Mouse (Mus musculus): ENCODE results near the gene Akap13. TPM values are rescaled to one million over a fixed set of nuclear protein-coding genes. Genes with fewer than 3 reads are reported as not detected.
A peak's percentile ranks its signal among the peaks of the same experiment; 100 is the strongest.

Akap13 gene
- total RNA-seq, 2 experiments from 2014 or later: 53.2 to 75.9 TPM

- TF ChIP-seq CTCF (IDR thresholded peaks at IDR 0.05): no peak
- intact Hi-C loops (cut with DNase I): no loop called here
- Histone ChIP-seq H3K27ac (peak overlapping the region; percentile 85), H3K4me3 (peak overlapping the region; percentile 72)
- peak; percentile 75 for DNase-seq
Observed at GRCm38 (mm10) chr7:75642178-75642777, 186.9 kb downstream of the Akap13 start.

DNA sequence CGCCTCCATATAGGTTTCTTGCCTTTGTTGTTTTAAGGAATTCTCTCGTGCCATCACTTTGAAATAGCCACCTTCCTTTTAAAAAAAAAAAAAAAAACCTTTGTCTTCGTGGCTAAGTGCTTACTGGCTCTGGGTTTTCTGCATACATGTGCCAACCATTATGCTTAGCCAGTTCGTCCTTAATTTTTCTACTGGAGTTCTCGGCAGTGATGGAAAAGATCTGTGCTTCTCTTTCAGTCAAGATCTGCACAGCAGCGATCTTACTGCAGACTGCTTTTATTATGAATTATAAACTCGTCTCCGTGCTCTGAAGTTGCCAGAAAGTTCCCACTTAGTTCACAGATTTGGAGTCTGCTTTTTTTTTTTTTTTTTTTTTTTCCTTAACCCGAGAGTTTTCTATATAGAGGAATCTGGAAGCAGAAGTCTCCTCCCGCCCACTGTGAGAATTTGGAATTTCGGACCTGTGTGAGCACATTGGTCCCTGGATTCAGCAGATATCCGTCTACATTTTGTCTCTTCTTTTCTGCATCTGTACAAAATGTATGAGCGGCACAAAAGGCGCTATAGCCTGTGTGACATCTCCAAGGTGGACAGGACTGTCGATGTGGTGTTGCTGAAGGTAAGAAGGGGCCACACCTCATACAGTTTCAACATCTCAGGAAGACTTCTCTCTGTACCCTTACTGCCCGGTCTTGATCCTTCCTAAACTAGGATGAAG is 187.7 kb downstream of the Akap13 start:
- DNase-seq: no peak
- H3K4me3 ChIP-seq: peak overlapping the region; percentile 72
- no peak for TF ChIP-seq CTCF (IDR thresholded peaks at IDR 0.05)
- peak overlapping the region; percentile 85 for H3K27ac ChIP-seq
- intact Hi-C loops (cut with DNase I): no loop called here

- H3K4me3 ChIP-seq: peak overlapping the region; percentile 72
- no peak for DNase-seq
- TF ChIP-seq CTCF (IDR thresholded peaks at IDR 0.05): no peak
- H3K27ac ChIP-seq: peak overlapping the region; percentile 85
- intact Hi-C loops (cut with DNase I): no loop called here
Observed at GRCm38 (mm10) chr7:75643986-75644385, 188.7 kb downstream of the Akap13 start.

DNA sequence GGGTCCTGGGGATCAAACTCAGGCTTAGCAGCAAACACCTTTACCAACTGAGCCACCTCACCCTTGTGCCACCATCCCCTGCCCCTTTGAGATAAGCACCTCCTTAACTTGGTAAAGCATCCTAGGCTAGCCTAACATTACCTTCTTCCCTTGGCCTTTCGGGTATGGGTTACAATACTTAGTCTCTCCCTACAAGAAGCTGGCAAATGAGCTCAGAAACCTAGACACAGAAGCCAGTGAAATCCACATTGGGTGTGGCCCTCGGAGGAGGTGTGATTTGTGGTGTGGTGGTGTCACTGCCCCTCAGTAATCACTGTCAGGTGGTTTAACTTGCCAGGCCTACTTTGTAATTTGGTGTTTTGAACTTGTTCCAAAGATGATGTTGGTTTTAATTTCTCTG is 189.3 kb downstream of the Akap13 start:
- no peak for TF ChIP-seq CTCF (IDR thresholded peaks at IDR 0.05)
- H3K27ac ChIP-seq: peak overlapping the region; percentile 85
- H3K4me3 ChIP-seq: peak overlapping the region; percentile 72
- intact Hi-C loops (cut with DNase I): no loop called here
- DNase-seq: no peak

DNA sequence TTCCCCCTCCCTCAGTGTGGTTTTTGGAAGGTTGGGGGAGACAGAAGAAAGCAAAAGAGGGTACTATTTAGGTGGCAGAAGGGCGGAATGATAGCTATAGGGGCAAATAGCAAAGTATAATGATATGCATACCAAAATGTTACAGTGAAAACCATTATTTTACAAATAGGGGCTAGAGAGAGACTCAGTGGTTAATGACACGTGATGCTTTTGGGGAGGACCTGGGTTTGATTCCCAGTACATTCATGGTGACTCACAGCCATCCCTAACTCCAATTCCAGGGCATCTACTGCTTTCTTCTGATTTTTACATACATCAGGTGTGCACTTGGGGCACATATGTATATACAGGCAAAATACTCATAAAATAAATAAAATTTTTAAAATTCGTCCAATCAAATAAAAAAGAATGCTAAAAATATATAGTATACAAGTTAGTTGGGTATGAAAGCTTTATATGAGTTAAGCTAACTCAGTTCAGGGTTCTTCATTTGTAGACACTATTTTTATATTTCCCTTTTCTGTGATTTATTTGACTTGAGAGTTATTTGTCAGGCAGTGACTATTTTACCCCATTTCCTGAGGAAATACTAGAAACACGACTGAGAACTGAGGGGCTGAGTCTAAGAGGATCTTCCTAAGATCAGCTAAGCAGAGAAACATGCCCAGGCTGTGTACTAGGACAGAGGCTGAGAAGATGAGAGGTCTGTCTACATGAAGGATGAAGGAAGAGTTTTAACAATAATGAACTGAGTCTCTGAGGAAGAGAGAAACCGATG is 190.0 kb downstream of the Akap13 start:
- peak overlapping the region; percentile 85 for H3K27ac ChIP-seq
- TF ChIP-seq CTCF (IDR thresholded peaks at IDR 0.05): no peak
- DNase-seq: no peak
- peak overlapping the region; percentile 72 for H3K4me3 ChIP-seq
- intact Hi-C loops (cut with DNase I): loop anchor here (5.0 kb wide), 1 partner anchor 37 kb away; no protein-coding TSS in a partner anchor

DNA sequence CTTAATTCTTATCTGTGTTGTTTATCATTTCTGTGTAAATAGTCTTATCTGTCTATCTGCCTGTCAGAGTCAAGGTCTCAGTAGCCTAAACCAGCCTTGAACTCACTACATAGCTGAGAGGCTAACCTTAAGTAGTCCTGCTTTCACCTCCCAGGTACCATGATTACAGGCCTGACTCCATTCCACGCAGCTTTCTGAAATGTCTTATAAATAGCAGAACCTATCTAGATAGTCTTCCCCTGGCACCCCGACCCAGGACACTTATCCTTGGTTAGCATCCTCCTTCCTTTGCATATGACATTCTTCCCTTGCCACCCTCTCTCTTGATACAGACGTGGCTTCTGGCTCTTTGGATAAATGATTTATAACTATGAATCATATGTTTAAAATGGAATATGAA is 192.7 kb downstream of the Akap13 start:
- TF ChIP-seq CTCF (IDR thresholded peaks at IDR 0.05): no peak
- no peak for DNase-seq
- no peak overlapping the region for H3K4me3 ChIP-seq
- peak overlapping the region; percentile 28; the same call in 1 of the 2 replicates for H3K27ac ChIP-seq
- intact Hi-C loops (cut with DNase I): loop anchor here (5.0 kb wide), 1 partner anchor 34 kb away; no protein-coding TSS in a partner anchor

DNA sequence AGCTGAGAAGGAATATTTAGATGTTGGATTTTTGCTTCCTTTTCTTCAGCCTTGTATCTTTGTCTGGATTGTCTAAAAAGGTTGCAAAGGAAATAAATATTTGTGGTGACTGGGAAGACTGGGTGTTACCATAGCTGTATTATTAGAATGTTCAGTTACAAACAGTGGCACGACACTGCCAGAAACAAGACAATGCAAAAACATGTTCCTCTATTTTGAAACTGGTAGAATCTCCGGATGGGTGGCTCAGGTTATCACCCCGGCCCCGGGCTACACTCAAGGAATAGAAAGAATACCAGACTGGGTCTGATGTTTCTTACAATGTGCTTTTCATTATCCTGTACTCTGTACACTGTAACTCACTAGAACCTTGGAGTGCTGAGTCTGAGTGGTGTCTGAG is 193.6 kb downstream of the Akap13 start:
- Histone ChIP-seq H3K4me3 (0 out of 2 replicates have a peak overlapping the region, but pooled peaks have one; percentile 13), H3K27ac (peak overlapping the region; percentile 41)
- TF ChIP-seq CTCF (IDR thresholded peaks at IDR 0.05): no peak
- intact Hi-C loops (cut with DNase I): loop anchor here (5.0 kb wide), 1 partner anchor 33 kb away; no protein-coding TSS in a partner anchor
- DNase-seq: no peak

- TF ChIP-seq CTCF (IDR thresholded peaks at IDR 0.05): no peak
- DNase-seq: no peak
- intact Hi-C loops (cut with DNase I): loop anchor here (5.0 kb wide), 1 partner anchor 32 kb away; no protein-coding TSS in a partner anchor
- Histone ChIP-seq H3K27ac (peak overlapping the region; percentile 41), H3K4me3 (no peak overlapping the region)
Observed at GRCm38 (mm10) chr7:75649966-75650365, 194.6 kb downstream of the Akap13 start.

GRCm38 (mm10) chr7:75653684-75654317 is 198.5 kb downstream of the Akap13 start:
- no peak for TF ChIP-seq CTCF (IDR thresholded peaks at IDR 0.05)
- Histone ChIP-seq H3K27ac (peak overlapping the region; percentile 80), H3K4me3 (no peak overlapping the region)
- DNase-seq: no peak
- intact Hi-C loops (cut with DNase I): no loop called here

- no peak for TF ChIP-seq CTCF (IDR thresholded peaks at IDR 0.05)
- peak overlapping the region; percentile 69 for H3K4me3 ChIP-seq
- no peak for DNase-seq
- H3K27ac ChIP-seq: peak overlapping the region; percentile 80
- intact Hi-C loops (cut with DNase I): no loop called here
Observed at GRCm38 (mm10) chr7:75655180-75656074, 200.1 kb downstream of the Akap13 start.

GRCm38 (mm10) chr7:75656297-75656852 is 201.0 kb downstream of the Akap13 start:
- no peak for TF ChIP-seq CTCF (IDR thresholded peaks at IDR 0.05)
- no peak for DNase-seq
- peak overlapping the region; percentile 80 for H3K27ac ChIP-seq
- peak overlapping the region; percentile 69 for H3K4me3 ChIP-seq
- intact Hi-C loops (cut with DNase I): no loop called here

Measured in gastrocnemius, adult 2 months (tissue).